16 mouse cellular contexts compared by ENCODE assay signal in the genomic region with DNA sequence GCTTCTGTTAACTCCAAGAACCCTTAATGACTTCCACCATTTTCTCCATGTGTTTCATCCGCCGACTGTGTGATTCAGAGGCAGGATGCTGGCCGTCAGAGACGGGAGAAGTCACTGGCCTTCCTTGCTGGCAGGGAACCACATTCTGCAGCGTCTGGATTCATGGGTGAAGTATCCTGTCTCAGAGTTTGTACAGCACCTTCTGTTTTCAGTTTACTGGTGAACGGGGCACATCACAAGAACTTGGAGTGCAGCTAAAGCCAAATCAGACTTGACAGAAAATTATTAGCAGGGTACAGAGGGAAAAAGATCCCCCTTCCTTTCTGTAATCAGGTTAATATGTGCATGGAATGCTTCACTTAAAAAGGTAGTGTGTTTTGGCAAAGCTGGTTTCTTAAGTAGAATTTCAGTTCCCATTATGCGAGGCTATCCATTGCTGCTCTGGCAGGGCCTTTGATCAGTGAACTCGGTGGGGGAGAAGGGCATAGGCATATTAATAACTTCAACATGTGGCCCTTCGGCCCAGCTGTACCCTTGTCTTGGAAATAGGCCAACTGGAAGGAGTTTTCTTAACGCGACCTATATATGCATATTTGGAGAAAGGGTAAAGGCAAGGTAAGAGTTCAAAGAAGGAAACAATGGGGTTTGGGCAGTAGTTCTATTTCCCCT.
A peak's percentile ranks its signal among the peaks of the same experiment; 100 is the strongest.
DNase-seq lines count a peak whose midpoint lies in the region; ATAC-seq and TF ChIP-seq lines count a peak whose summit lies in the region.
"Had no signal": no experiment of that assay in that cellular context is flagged by ENCODE, and none has a peak within 500 bp of the region (broad histone marks: within the 10 kb centered on the region; RNA-seq: fewer than 3 reads in every experiment).

No protein-coding gene starts in this region.

- H3K9me3 ChIP-seq in forebrain, embryonic 10.5 days = peaks cover 9% of the 10 kb centered on the region; the same call in 1 of the 2 replicates
- 0 out of 2 replicates have a peak, but pooled peaks cover 4% of the 10 kb centered on the region for H3K9me3 ChIP-seq in forebrain, postnatal 0 days (ENCODE audit: low read length)
- H3K9me3 ChIP-seq in midbrain, embryonic 13.5 days = 0 out of 2 replicates have a peak, but pooled peaks cover 5% of the 10 kb centered on the region
- H3K9me3 ChIP-seq in midbrain, embryonic 16.5 days (replicated peaks; ENCODE audit: control insufficient read depth, low read length, poor library complexity, severe bottlenecking) = no peaks in the 10 kb centered on the region
- H3K9me3 ChIP-seq in intestine, postnatal 0 days (ENCODE audit: control insufficient read depth) = no peaks in the 10 kb centered on the region; the same call in 1 of the 2 replicates

- peaks cover 12% of the 10 kb centered on the region; the same call in 1 of the 2 replicates for H3K4me1 ChIP-seq in forebrain, embryonic 10.5 days
- no peaks in the 10 kb centered on the region for H3K4me1 ChIP-seq in forebrain, postnatal 0 days (ENCODE audit: insufficient read depth)
- no peaks in the 10 kb centered on the region for H3K4me1 ChIP-seq in midbrain, embryonic 13.5 days (replicated peaks)
- H3K4me1 ChIP-seq in midbrain, embryonic 16.5 days (ENCODE audit: control insufficient read depth, insufficient read depth, low read length) = no peaks in the 10 kb centered on the region
- no peaks in the 10 kb centered on the region for H3K4me1 ChIP-seq in intestine, postnatal 0 days (replicated peaks; ENCODE audit: control insufficient read depth, insufficient read depth, low read length)

- H3K4me2 ChIP-seq in forebrain, postnatal 0 days (ENCODE audit: low read depth) = no peak overlapping the region
- no peak overlapping the region for H3K4me2 ChIP-seq in midbrain, embryonic 13.5 days (replicated peaks)
- H3K4me2 ChIP-seq in midbrain, embryonic 16.5 days (ENCODE audit: low read length) = no peak overlapping the region
- no peak overlapping the region for H3K4me2 ChIP-seq in intestine, postnatal 0 days (replicated peaks; ENCODE audit: low read depth)

- DNase-seq in forebrain, embryonic 10.5 days (ENCODE audit: extremely low spot score, low spot score) = peak; percentile 20
- no peak for DNase-seq in forebrain, postnatal 0 days
- DNase-seq in hindlimb bud, embryonic 11.5 days (ENCODE audit: extremely low spot score, low read depth, low spot score) = peak; percentile 68
- DNase-seq in skeletal muscle tissue, adult 2 months (ENCODE audit: low read depth, low spot score) = peak; percentile 3
- no peak for DNase-seq in spleen, adult 18-20 months
- DNase-seq: adrenal gland, postnatal 25 days; heart, adult 18-20 months; heart, postnatal 4 days; kidney, adult 2 months; layer of hippocampus, adult 9-11 months; left cerebral cortex, postnatal 4 days; lung, adult 2 months had no signal

- no peaks in the 10 kb centered on the region for H3K27me3 ChIP-seq in forebrain, embryonic 10.5 days (ENCODE audit: poor library complexity, severe bottlenecking)
- no peaks in the 10 kb centered on the region for H3K27me3 ChIP-seq in forebrain, postnatal 0 days (ENCODE audit: insufficient read depth, low read length)
- H3K27me3 ChIP-seq in midbrain, embryonic 13.5 days = no peaks in the 10 kb centered on the region
- no peaks in the 10 kb centered on the region for H3K27me3 ChIP-seq in midbrain, embryonic 16.5 days (ENCODE audit: control insufficient read depth, insufficient read depth, low read depth, low read length)
- no peaks in the 10 kb centered on the region for H3K27me3 ChIP-seq in intestine, postnatal 0 days (replicated peaks; ENCODE audit: control insufficient read depth, insufficient read depth, low read length)

- H3K9ac ChIP-seq in forebrain, postnatal 0 days = no peak overlapping the region
- H3K9ac ChIP-seq in midbrain, embryonic 13.5 days (replicated peaks) = no peak overlapping the region
- H3K9ac ChIP-seq in midbrain, embryonic 16.5 days (ENCODE audit: low read depth, low read length) = no peak overlapping the region
- no peak overlapping the region for H3K9ac ChIP-seq in intestine, postnatal 0 days (ENCODE audit: low read depth, low read length)

- TF ChIP-seq CTCF in forebrain, postnatal 0 days (IDR thresholded peaks at IDR 0.05; ENCODE audit: low read depth) = no peak
- TF ChIP-seq CTCF in intestine, postnatal 0 days (IDR thresholded peaks at IDR 0.05; ENCODE audit: low read depth) = no peak

- 69% methylated on average over 11 of the region's 11 CpGs for WGBS in forebrain, embryonic 10.5 days
- 46% methylated on average over 11 of the region's 11 CpGs for whole genome bisulfite sequencing in forebrain, postnatal 0 days
- WGBS in midbrain, embryonic 13.5 days = 74% methylated on average over 11 of the region's 11 CpGs
- 52% methylated on average over 11 of the region's 11 CpGs for WGBS in midbrain, embryonic 16.5 days
- 68% methylated on average over 11 of the region's 11 CpGs for WGBS in intestine, postnatal 0 days

- no peak for ATAC-seq in forebrain, postnatal 0 days
- no peak for ATAC-seq in midbrain, embryonic 13.5 days
- ATAC-seq in midbrain, embryonic 16.5 days = no peak
- no peak for ATAC-seq in intestine, postnatal 0 days
- ATAC-seq: forebrain, embryonic 16.5 days had no signal

- H3K4me3 ChIP-seq in forebrain, embryonic 10.5 days = no peak overlapping the region
- no peak overlapping the region for H3K4me3 ChIP-seq in forebrain, postnatal 0 days (ENCODE audit: low read depth, low read length)
- no peak overlapping the region for H3K4me3 ChIP-seq in midbrain, embryonic 13.5 days (replicated peaks)
- H3K4me3 ChIP-seq in midbrain, embryonic 16.5 days (ENCODE audit: low read depth, low read length) = no peak overlapping the region
- no peak overlapping the region for H3K4me3 ChIP-seq in intestine, postnatal 0 days (ENCODE audit: low read depth, low read length)

- no peaks in the 10 kb centered on the region for H3K36me3 ChIP-seq in forebrain, embryonic 10.5 days (replicated peaks)
- no peaks in the 10 kb centered on the region for H3K36me3 ChIP-seq in forebrain, postnatal 0 days (ENCODE audit: insufficient read depth)
- no peaks in the 10 kb centered on the region for H3K36me3 ChIP-seq in midbrain, embryonic 13.5 days
- no peaks in the 10 kb centered on the region for H3K36me3 ChIP-seq in midbrain, embryonic 16.5 days (ENCODE audit: control insufficient read depth, insufficient read depth, low read length)
- H3K36me3 ChIP-seq in intestine, postnatal 0 days (ENCODE audit: control insufficient read depth, insufficient read depth) = no peaks in the 10 kb centered on the region

- peak overlapping the region; percentile 71; the same call in 1 of the 2 replicates for H3K27ac ChIP-seq in forebrain, embryonic 10.5 days
- no peak overlapping the region for H3K27ac ChIP-seq in forebrain, postnatal 0 days (ENCODE audit: low read depth, low read length)
- peak overlapping the region; percentile 9; the same call in 1 of the 2 replicates for H3K27ac ChIP-seq in midbrain, embryonic 13.5 days
- no peak overlapping the region for H3K27ac ChIP-seq in midbrain, embryonic 16.5 days (ENCODE audit: low read length)
- no peak overlapping the region for H3K27ac ChIP-seq in intestine, postnatal 0 days (ENCODE audit: low read depth, low read length)

Comparison
In these comparisons a context has a peak if more than half of its experiments do, and no peak if none do; other contexts are left out.
1. DNase-seq: peak in forebrain, embryonic 10.5 days (single experiment), hindlimb bud, embryonic 11.5 days (single experiment) and skeletal muscle tissue, adult 2 months (single experiment); none in forebrain, postnatal 0 days (single experiment) and spleen, adult 18-20 months (0 of 2).
2. H3K27ac ChIP-seq: peak in forebrain, embryonic 10.5 days (single experiment) and midbrain, embryonic 13.5 days (single experiment); none in forebrain, postnatal 0 days (single experiment), midbrain, embryonic 16.5 days (single experiment) and intestine, postnatal 0 days (single experiment).